Mouse (Mus musculus) bone marrow macrophage, adult 2 months (primary cell): ENCODE measurements around the gene Gm2974.
"Not testable (repeated sequence)": the region's sequence is repeated elsewhere in the genome, so short reads cannot be mapped to it uniquely, and the experiment has no call there.

Experiments used
- CTCF ChIP-seq: IDR thresholded peaks from 2 replicates; pipeline ENCODE4 v1.5.1; 2012; ENCODE audit warnings: low read depth, mild to moderate bottlenecking, low read length, moderate library complexity
- POLR2A ChIP-seq: IDR thresholded peaks from 2 replicates; pipeline ENCODE4 v1.6.1; 2012; ENCODE audit warnings: mild to moderate bottlenecking, low read depth, low read length, borderline replicate concordance

DNA sequence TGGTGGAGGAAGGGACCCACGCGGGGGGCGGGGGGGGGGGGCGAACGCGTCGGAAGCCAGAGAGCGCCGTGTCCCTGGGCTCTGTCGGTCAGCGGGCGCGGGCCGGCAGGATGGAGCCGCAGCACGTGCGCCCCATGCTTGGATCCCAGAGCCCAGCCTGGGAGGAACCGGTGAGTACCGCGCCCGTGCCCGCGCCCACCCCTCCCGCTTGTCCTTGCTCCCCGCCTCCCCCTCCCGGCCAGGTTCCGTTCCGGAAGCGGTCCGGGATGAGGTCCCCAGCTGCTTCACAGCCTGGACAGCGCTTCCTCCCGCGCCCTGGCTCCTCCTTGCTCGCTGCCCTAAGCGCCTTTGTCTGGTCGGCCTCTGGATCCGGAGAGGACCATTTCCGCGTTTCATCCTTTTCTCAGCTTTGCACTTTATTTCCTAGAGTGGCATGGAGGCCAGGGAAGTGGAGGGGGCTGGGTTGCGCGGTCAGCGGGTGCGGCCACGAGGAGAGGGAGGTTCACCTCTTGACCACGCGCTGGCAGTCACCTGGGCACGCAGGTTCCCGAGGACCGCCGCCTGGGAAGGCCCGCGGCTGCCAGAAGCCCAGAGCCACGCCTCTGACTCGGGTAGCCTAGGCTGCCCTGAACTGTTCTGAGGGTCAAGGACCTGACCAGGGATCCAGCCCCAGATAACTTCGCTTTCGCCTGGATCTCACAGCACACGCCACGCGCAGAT is at the start of gene Gm2974:
- not testable (repeated sequence) for TF ChIP-seq CTCF, POLR2A
